Mouse (Mus musculus): ENCODE results near the gene Tlr2.

GRCm38 (mm10) chr3:83855643-83856042 is 14.1 kb upstream of the Tlr2 start:
- TF ChIP-seq CTCF (IDR thresholded peaks at IDR 0.05 in 2 of 3, conservative IDR thresholded peaks at IDR 0.05 in 1 of 3; ENCODE audit: control insufficient read depth in 1 of 3, insufficient read depth in 1 of 3, low read depth in 2 of 3, low read length in 3 of 3, poor library complexity in 1 of 3, severe bottlenecking in 1 of 3) (no peak), POLR2A (IDR thresholded peaks at IDR 0.05; ENCODE audit: control insufficient read depth in 1 of 2, insufficient read depth in 1 of 2, low read depth in 1 of 2, low read length in 2 of 2, poor library complexity in 1 of 2) (no peak), POLR2AphosphoS2 (IDR thresholded peaks at IDR 0.05; ENCODE audit: low read length) (no peak), USF1 (IDR thresholded peaks at IDR 0.05; ENCODE audit: low read depth, low read length) (no peak), ZC3H11A (IDR thresholded peaks at IDR 0.05; ENCODE audit: low read depth, low read length) (no peak), RCOR1 (IDR thresholded peaks at IDR 0.05; ENCODE audit: low read depth, low read length) (no peak), SMC3 (IDR thresholded peaks at IDR 0.05; ENCODE audit: low read depth, low read length) (no peak)

Data from MEL (cell line).